Mouse (Mus musculus) layer of hippocampus, adult 9-10 months (tissue): ENCODE measurements around the gene Itgb1bp2.

Experiments used
- DNase-seq: peaks from one replicate; pipeline ENCODE4 v3.0.0; 2022; ENCODE audit warnings: low spot score

Gene Itgb1bp2

GRCm38 (mm10) chrX:101448886-101449475 lies at the start of gene Itgb1bp2:
Gene Itgb1bp2 (plus strand): TSS chrX:101449088.
- no peak for DNase-seq

- no peak for DNase-seq
These were observed 29.8 kb upstream of the Itgb1bp2 start for GRCm38 (mm10) chrX:101418946-101419724.

GRCm38 (mm10) chrX:101419725-101420699 lies 28.9 kb upstream of the Itgb1bp2 start:
- peak; percentile 35 for DNase-seq

GRCm38 (mm10) chrX:101420700-101421095 lies 28.2 kb upstream of the Itgb1bp2 start, which contains the start of gene Zmym3:
Gene Zmym3 (minus strand): TSS chrX:101420849.
- no peak for DNase-seq

- DNase-seq = no peak
These were observed 25.4 kb upstream of the Itgb1bp2 start for GRCm38 (mm10) chrX:101423462-101423861.

- no peak for DNase-seq
These were observed 21.1 kb upstream of the Itgb1bp2 start for GRCm38 (mm10) chrX:101427774-101428173.

- DNase-seq = no peak
These were observed 20.1 kb upstream of the Itgb1bp2 start for GRCm38 (mm10) chrX:101428785-101429141.

- DNase-seq = peak; percentile 74
These were observed 19.5 kb upstream of the Itgb1bp2 start, which contains the start of gene Nono for GRCm38 (mm10) chrX:101429142-101429949. Gene Nono (plus strand): TSS chrX:101429318.

- DNase-seq = no peak
These were observed 18.9 kb upstream of the Itgb1bp2 start for GRCm38 (mm10) chrX:101429976-101430375.

GRCm38 (mm10) chrX:101451147-101451546 lies 2.3 kb downstream of the Itgb1bp2 start:
- no peak for DNase-seq

- no peak for DNase-seq
These were observed 2.7 kb downstream of the Itgb1bp2 start for GRCm38 (mm10) chrX:101451591-101451990.

- DNase-seq = no peak
These were observed 23.3 kb downstream of the Itgb1bp2 start for GRCm38 (mm10) chrX:101472202-101472601.

GRCm38 (mm10) chrX:101481604-101482350 lies 32.9 kb downstream of the Itgb1bp2 start:
- no peak for DNase-seq

GRCm38 (mm10) chrX:101486487-101487152 lies 37.7 kb downstream of the Itgb1bp2 start:
- peak; percentile 17 for DNase-seq
